Mouse (Mus musculus) MEL (cell line): ENCODE results near the gene Gm28047.
"Not testable (repeated sequence)": the region's sequence is repeated elsewhere in the genome, so short reads cannot be mapped to it uniquely, and the experiment has no call there.

Experiments
- CTCF ChIP-seq, 3 experiments: IDR thresholded peaks in 2 of 3; conservative IDR thresholded peaks in 1 of 3; 2 replicates each; pipeline ENCODE4 v1.5.1; 2011 to 2012; ENCODE audit warnings: low read length in 3 of 3, low read depth in 2 of 3, mild to moderate bottlenecking in 2 of 3, improper control_type of control experiment in 1 of 3, inconsistent platforms in 1 of 3, mixed read lengths in 1 of 3, moderate library complexity in 1 of 3; ENCODE audit not compliant: control insufficient read depth in 1 of 3, insufficient read depth in 1 of 3, poor library complexity in 1 of 3, severe bottlenecking in 1 of 3
- MAZ ChIP-seq: IDR thresholded peaks from 2 replicates; pipeline ENCODE4 v1.6.1; 2012; ENCODE audit warnings: low read depth, mild to moderate bottlenecking, inconsistent platforms, low read length, improper control_type of control experiment
- NRF1 ChIP-seq: IDR thresholded peaks from 2 replicates; pipeline ENCODE4 v1.6.1; 2014; ENCODE audit warnings: low read depth, mild to moderate bottlenecking, inconsistent platforms, low read length, improper control_type of control experiment, moderate library complexity; ENCODE audit not compliant: poor library complexity, insufficient read depth, severe bottlenecking
- TBP ChIP-seq: IDR thresholded peaks from 2 replicates; pipeline ENCODE4 v1.8.0; 2011; ENCODE audit warnings: low read depth, low read length, improper control_type of control experiment

- not testable (repeated sequence) for TF ChIP-seq TBP; CTCF (IDR thresholded peaks at IDR 0.05 in 2 of 3, conservative IDR thresholded peaks at IDR 0.05 in 1 of 3; ENCODE audit: control insufficient read depth in 1 of 3, insufficient read depth in 1 of 3, low read depth in 2 of 3, low read length in 3 of 3, poor library complexity in 1 of 3, severe bottlenecking in 1 of 3); NRF1; MAZ
These were observed 16.3 kb downstream of the Gm28047 start for GRCm38 (mm10) chr15:102608586-102608985.
